Mouse (Mus musculus) mature B cell (primary cell): ENCODE data around the gene Calhm3.

Experiments used
- in situ Hi-C: fragments of 300-500 bp; cut with MboI; formaldehyde crosslinking; loops from 2 replicates; pipeline ENCODE4 v1.14.3; 2019

Gene Calhm3

DNA sequence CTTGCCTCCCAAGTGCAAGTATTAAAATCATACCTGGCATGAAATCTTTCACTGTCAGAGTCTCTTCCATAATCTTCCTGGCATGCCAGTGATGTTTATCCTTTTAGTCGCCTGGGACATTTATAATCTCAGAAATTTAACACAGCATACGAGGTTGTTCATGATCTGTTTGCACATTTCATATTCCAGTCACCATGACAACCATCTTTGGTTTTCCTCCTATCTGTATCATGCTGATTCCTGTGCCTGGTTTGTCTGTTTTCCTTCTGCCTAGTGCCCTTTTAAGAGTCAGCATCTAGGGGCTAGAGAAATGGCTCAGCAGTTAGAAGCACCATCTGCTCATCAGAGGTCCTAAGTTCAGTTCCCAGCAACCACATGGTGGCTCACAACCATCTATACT, 38.9 kb downstream of the Calhm3 start:
- in situ Hi-C loops: no loop called here

- in situ Hi-C loops: no loop called here
Observed at GRCm38 (mm10) chr19:47104641-47105271, 52.8 kb downstream of the Calhm3 start.
